Mouse (Mus musculus) ES-CJ7 (cell line): ENCODE data around the gene Aaed1.

Experiments used
- DNase-seq: peaks from one replicate; pipeline ENCODE4 v3.0.0; 2011; ENCODE audit warnings: low read depth, low spot score

Aaed1 gene

GRCm38 (mm10) chr13:64250363-64250762 lies 62.1 kb downstream of the Aaed1 start:
- no peak for DNase-seq

- peak; percentile 82 for DNase-seq
Observed at GRCm38 (mm10) chr13:64248775-64249524, 63.6 kb downstream of the Aaed1 start.

GRCm38 (mm10) chr13:64248161-64248774 lies 64.2 kb downstream of the Aaed1 start:
- DNase-seq, result peak; percentile 49

GRCm38 (mm10) chr13:64246106-64246505 lies 66.4 kb downstream of the Aaed1 start:
- no peak for DNase-seq

GRCm38 (mm10) chr13:64244685-64245261 lies 67.7 kb downstream of the Aaed1 start:
- DNase-seq, result no peak

- no peak for DNase-seq
Observed at GRCm38 (mm10) chr13:64242721-64243120, 69.8 kb downstream of the Aaed1 start.

- no peak for DNase-seq
Observed at GRCm38 (mm10) chr13:64240626-64241025, 71.9 kb downstream of the Aaed1 start.

- no peak for DNase-seq
Observed at GRCm38 (mm10) chr13:64237681-64238157, 74.8 kb downstream of the Aaed1 start.

- DNase-seq, result no peak
Observed at GRCm38 (mm10) chr13:64237000-64237680, 75.4 kb downstream of the Aaed1 start.

GRCm38 (mm10) chr13:64235777-64236176 lies 76.7 kb downstream of the Aaed1 start:
- DNase-seq, result no peak

GRCm38 (mm10) chr13:64235062-64235715 lies 77.3 kb downstream of the Aaed1 start:
- DNase-seq, result no peak

GRCm38 (mm10) chr13:64233139-64233538 lies 79.4 kb downstream of the Aaed1 start:
- DNase-seq, result no peak

- no peak for DNase-seq
Observed at GRCm38 (mm10) chr13:64226725-64227124, 85.8 kb downstream of the Aaed1 start.

- DNase-seq, result no peak
Observed at GRCm38 (mm10) chr13:64225738-64226137, 86.8 kb downstream of the Aaed1 start.
